Mouse (Mus musculus) lung, embryonic 14.5 days (tissue): ENCODE data around the gene Tubgcp2. TPM values are rescaled to one million over a fixed set of nuclear protein-coding genes. Genes with fewer than 3 reads are reported as not detected.

Experiments
- ATAC-seq: fragments of 200-750 bp; cut with Nextera tagmentation; 2 replicates; pipeline ENCODE4 v1.8.0; 2017; ENCODE audit warnings: mild to moderate bottlenecking, moderate TSS enrichment, moderate library complexity; ENCODE audit not compliant: insufficient read depth
- DNase-seq: peaks from one replicate; pipeline ENCODE4 v3.0.0-alpha.2; 2015
- H3K27ac ChIP-seq: fragments of 300-500 bp; sonication (generic); 2 replicates; pipeline ENCODE4 v1.5.1; 2014; ENCODE audit warnings: low read depth, mild to moderate bottlenecking, moderate library complexity
- H3K27me3 ChIP-seq: fragments of 300-500 bp; sonication (generic); 2 replicates; pipeline ENCODE4 v1.6.1; 2014; ENCODE audit warnings: low read length, control low read depth; ENCODE audit not compliant: insufficient read depth
- H3K36me3 ChIP-seq: fragments of 300-500 bp; sonication (generic); 2 replicates; pipeline ENCODE4 v1.6.1; 2014; ENCODE audit warnings: control low read depth; ENCODE audit not compliant: insufficient read depth
- H3K4me1 ChIP-seq: fragments of 300-500 bp; sonication (generic); 2 replicates; pipeline ENCODE4 v1.6.1; 2014; ENCODE audit warnings: antibody characterized with exemption, control low read depth; ENCODE audit not compliant: insufficient read depth
- H3K4me2 ChIP-seq: fragments of 300-500 bp; sonication (generic); 2 replicates; pipeline ENCODE4 v1.6.1; 2014; ENCODE audit warnings: mild to moderate bottlenecking
- H3K4me3 ChIP-seq: fragments of 300-500 bp; sonication (generic); 2 replicates; pipeline ENCODE4 v1.5.1; 2014; ENCODE audit warnings: low read depth, low read length
- H3K9ac ChIP-seq: fragments of 300-500 bp; sonication (generic); 2 replicates; pipeline ENCODE4 v1.6.1; 2014
- H3K9me3 ChIP-seq: fragments of 300-500 bp; sonication (generic); 2 replicates; pipeline ENCODE4 v1.6.1; 2016; ENCODE audit warnings: low read depth, low read length, control low read depth
- CTCF ChIP-seq: IDR thresholded peaks from 2 replicates; pipeline ENCODE4 v1.5.1; 2016; ENCODE audit warnings: antibody characterized with exemption, low read depth
- WGBS: fragments of 180-500 bp; shearing (Covaris S2); extraction: QIAGEN DNeasy Blood & Tissue Kit; methylation state at CpG from one replicate; pipeline ENCODE4 v1.1.7; 2014; 5-methylcytosine and 5-hydroxymethylcytosine counted together
- polyA plus RNA-seq: library from polyadenylated mRNA; unstranded; fragments of >200 nt; fragmentation: Nextera tagmentation; extraction: Ambion mirVana; gene quantifications from 2 replicates; pipeline ENCODE4 v1.2.1, GENCODE M21; 2014

Tubgcp2 gene
- polyA plus RNA-seq, 1 experiment from 2014 or later: 63.0 TPM

GRCm38 (mm10) chr7:140007781-140008180 is 28.7 kb downstream of the Tubgcp2 start:
- Histone ChIP-seq H3K27ac (no peak overlapping the region), H3K4me1 (no peaks in the 10 kb centered on the region), H3K4me3 (no peak overlapping the region), H3K36me3 (peaks cover 57% of the 10 kb centered on the region), H3K4me2 (no peak overlapping the region), H3K9ac (no peak overlapping the region), H3K9me3 (no peaks in the 10 kb centered on the region), H3K27me3 (no peaks in the 10 kb centered on the region)
- ATAC-seq: no peak
- DNase-seq: no peak
- WGBS: 94% methylated on average over 9 of the region's 9 CpGs
- TF ChIP-seq CTCF: no peak

- Histone ChIP-seq H3K4me3 (no peak overlapping the region), H3K4me1 (no peaks in the 10 kb centered on the region), H3K27ac (no peak overlapping the region), H3K4me2 (no peak overlapping the region), H3K9me3 (no peaks in the 10 kb centered on the region), H3K36me3 (peaks cover 61% of the 10 kb centered on the region), H3K27me3 (no peaks in the 10 kb centered on the region), H3K9ac (no peak overlapping the region)
- ATAC-seq: no peak
- no peak for TF ChIP-seq CTCF
- DNase-seq: no peak
- 90% methylated on average over 9 of the region's 9 CpGs for WGBS
These were observed 29.4 kb downstream of the Tubgcp2 start for GRCm38 (mm10) chr7:140006861-140007611.

- DNase-seq: no peak
- H3K4me3 ChIP-seq: no peak overlapping the region
- H3K36me3 ChIP-seq: peaks cover 75% of the 10 kb centered on the region
- no peak for TF ChIP-seq CTCF
- H3K4me2 ChIP-seq: no peak overlapping the region
- no peak for ATAC-seq
- no peaks in the 10 kb centered on the region for H3K9me3 ChIP-seq
- no peak overlapping the region for H3K9ac ChIP-seq
- H3K4me1 ChIP-seq: no peaks in the 10 kb centered on the region
- H3K27me3 ChIP-seq: no peaks in the 10 kb centered on the region
- no peak overlapping the region for H3K27ac ChIP-seq
- 84% methylated on average over 8 of the region's 8 CpGs for WGBS
These were observed 31.8 kb downstream of the Tubgcp2 start for GRCm38 (mm10) chr7:140004666-140005065.

GRCm38 (mm10) chr7:140001086-140001740 is 35.3 kb downstream of the Tubgcp2 start:
- H3K9ac ChIP-seq: no peak overlapping the region
- 84% methylated on average over 12 of the region's 12 CpGs for WGBS
- DNase-seq (no peak), ATAC-seq (no peak)
- no peaks in the 10 kb centered on the region for H3K9me3 ChIP-seq
- H3K4me2 ChIP-seq: no peak overlapping the region
- H3K36me3 ChIP-seq: peaks cover 89% of the 10 kb centered on the region
- H3K4me3 ChIP-seq: no peak overlapping the region
- H3K27me3 ChIP-seq: no peaks in the 10 kb centered on the region
- H3K27ac ChIP-seq: no peak overlapping the region
- no peak for TF ChIP-seq CTCF
- H3K4me1 ChIP-seq: no peaks in the 10 kb centered on the region

GRCm38 (mm10) chr7:139998691-139999350 is 37.6 kb downstream of the Tubgcp2 start:
- H3K27me3 ChIP-seq: no peaks in the 10 kb centered on the region
- no peak for ATAC-seq
- H3K9me3 ChIP-seq: no peaks in the 10 kb centered on the region
- H3K4me1 ChIP-seq: no peaks in the 10 kb centered on the region
- no peak overlapping the region for H3K9ac ChIP-seq
- no peak overlapping the region for H3K27ac ChIP-seq
- no peak for DNase-seq
- H3K36me3 ChIP-seq: peaks cover 75% of the 10 kb centered on the region
- TF ChIP-seq CTCF: no peak
- H3K4me2 ChIP-seq: no peak overlapping the region
- no peak overlapping the region for H3K4me3 ChIP-seq
- 93% methylated on average over 13 of the region's 13 CpGs for WGBS

GRCm38 (mm10) chr7:139994676-139995075 is 41.8 kb downstream of the Tubgcp2 start:
- H3K4me3 ChIP-seq: no peak overlapping the region
- no peak overlapping the region for H3K9ac ChIP-seq
- no peaks in the 10 kb centered on the region for H3K9me3 ChIP-seq
- no peaks in the 10 kb centered on the region for H3K4me1 ChIP-seq
- H3K4me2 ChIP-seq: no peak overlapping the region
- TF ChIP-seq CTCF: peak; percentile 83
- peak; percentile 35; the same call in 1 of the 2 replicates for ATAC-seq
- DNase-seq: peak; percentile 81
- no peaks in the 10 kb centered on the region for H3K27me3 ChIP-seq
- peaks cover 44% of the 10 kb centered on the region for H3K36me3 ChIP-seq
- 36% methylated on average over 3 of the region's 3 CpGs for WGBS
- H3K27ac ChIP-seq: no peak overlapping the region

- WGBS: 77% methylated on average over 4 of the region's 4 CpGs
- Histone ChIP-seq H3K4me3 (no peak overlapping the region), H3K27me3 (no peaks in the 10 kb centered on the region), H3K4me1 (no peaks in the 10 kb centered on the region), H3K9ac (no peak overlapping the region), H3K4me2 (no peak overlapping the region), H3K9me3 (no peaks in the 10 kb centered on the region), H3K36me3 (peaks cover 40% of the 10 kb centered on the region), H3K27ac (no peak overlapping the region)
- TF ChIP-seq CTCF: no peak
- DNase-seq (no peak), ATAC-seq (no peak; the same call in 1 of the 2 replicates)
These were observed 42.3 kb downstream of the Tubgcp2 start for GRCm38 (mm10) chr7:139994202-139994601.
